Mouse (Mus musculus): Measurements from ENCODE around the gene Tnfsf10. TPM values are rescaled to one million over a fixed set of nuclear protein-coding genes. Genes with fewer than 3 reads are reported as not detected.

Gene Tnfsf10
- 0.31 and 0.61 TPM in 2 replicates for polyA plus RNA-seq (2015; fragmentation: Nextera tagmentation; extraction: Ambion mirVana)

DNA sequence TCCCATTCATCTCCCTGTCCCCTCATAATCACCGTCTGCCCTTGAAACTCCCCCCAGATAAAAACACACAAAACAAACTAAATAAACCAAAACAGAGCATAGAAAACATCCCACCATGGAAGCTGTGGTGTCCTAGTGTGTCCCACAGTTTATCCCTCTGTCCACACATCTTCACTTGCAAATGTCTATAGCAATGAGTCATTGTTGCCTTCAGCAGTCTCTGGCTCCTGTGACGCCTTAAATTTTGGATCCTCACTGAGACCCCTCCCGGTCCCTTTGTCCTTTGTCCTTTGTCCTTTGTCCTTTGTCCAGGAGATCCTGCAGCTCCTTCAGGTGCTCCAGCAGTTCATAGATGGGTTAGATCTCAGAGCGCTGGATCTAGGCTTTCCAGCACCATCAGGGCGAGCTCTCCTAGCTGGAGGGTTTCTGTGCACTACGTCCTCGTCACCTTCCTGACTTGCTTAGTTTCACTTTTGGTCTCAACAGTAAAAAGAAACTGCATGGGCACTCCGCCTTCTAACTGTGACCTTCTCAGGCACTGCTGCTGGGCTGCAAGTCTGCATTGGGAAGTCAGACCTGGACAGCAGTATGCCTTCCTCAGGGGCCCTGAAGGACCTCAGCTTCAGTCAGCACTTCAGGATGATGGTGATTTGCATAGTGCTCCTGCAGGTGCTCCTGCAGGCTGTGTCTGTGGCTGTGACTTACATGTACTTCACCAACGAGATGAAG lies at the start of gene Tnfsf10:
TSS of gene Tnfsf10 (plus strand) at position 470 of the 729 bp plus-strand sequence.

DNA sequence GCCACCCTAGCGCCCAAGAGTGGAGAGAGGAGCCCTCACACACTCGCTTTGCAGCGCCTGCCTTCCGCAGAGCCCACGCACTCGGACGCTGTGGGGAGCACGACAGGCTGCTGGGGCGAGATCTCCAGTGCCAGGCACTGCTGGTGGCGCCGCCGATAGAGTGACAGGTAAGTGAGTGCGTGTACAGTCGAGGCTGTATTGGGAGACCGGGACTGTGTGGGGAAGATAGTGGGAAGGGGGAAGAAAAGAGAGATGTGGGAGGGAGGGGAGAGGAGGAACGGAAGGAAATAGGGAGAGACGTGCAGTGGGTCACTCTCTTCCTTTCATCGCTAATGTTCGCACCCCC lies 54.4 kb downstream of the Tnfsf10 start, which contains the start of gene Ghsr:
TSS of gene Ghsr (plus strand) at position 76 of the 346 bp plus-strand sequence.

Other genes starting within 250 kb of the Tnfsf10 start
- 25.8 and 27.4 TPM in 2 replicates for gene Ect2, start 163.2 kb upstream of the Tnfsf10 start, polyA plus RNA-seq (2015; fragmentation: Nextera tagmentation; extraction: Ambion mirVana)
- 6.4 and 8.6 TPM in 2 replicates for gene Nceh1, start 134.1 kb upstream of the Tnfsf10 start, polyA plus RNA-seq (2015; fragmentation: Nextera tagmentation; extraction: Ambion mirVana)
- not detected in 2 replicates for gene Ghsr, start 54.3 kb downstream of the Tnfsf10 start, polyA plus RNA-seq (2015; fragmentation: Nextera tagmentation; extraction: Ambion mirVana)

Data from spleen, postnatal 0 days (tissue).